Mouse (Mus musculus): ENCODE measurements around the gene Fam110a. TPM values are rescaled to one million over a fixed set of nuclear protein-coding genes. Genes with fewer than 3 reads are reported as not detected.
"Not testable (repeated sequence)": the region's sequence is repeated elsewhere in the genome, so short reads cannot be mapped to it uniquely, and the experiment has no call there.

Gene Fam110a
- total RNA-seq, 2 experiments from 2014 or later, result 8.5 to 9.6 TPM

- DNase-seq, result no peak
Observed at GRCm38 (mm10) chr2:151997776-151998504, 17.9 kb upstream of the Fam110a start.

- DNase-seq, result not testable (repeated sequence)
Observed at GRCm38 (mm10) chr2:151997190-151997575, 17.2 kb upstream of the Fam110a start.

- DNase-seq, result peak; percentile 90 to 92
Observed at GRCm38 (mm10) chr2:151996229-151997189, 16.5 kb upstream of the Fam110a start, which contains the start of gene Slc52a3. Slc52a3 (plus strand) TSS chr2:151996511.

GRCm38 (mm10) chr2:151994350-151995122, 14.5 kb upstream of the Fam110a start:
- DNase-seq, result peak; percentile 81 to 82

- no peak for DNase-seq
Observed at GRCm38 (mm10) chr2:151991446-151991845, 11.4 kb upstream of the Fam110a start.

DNA sequence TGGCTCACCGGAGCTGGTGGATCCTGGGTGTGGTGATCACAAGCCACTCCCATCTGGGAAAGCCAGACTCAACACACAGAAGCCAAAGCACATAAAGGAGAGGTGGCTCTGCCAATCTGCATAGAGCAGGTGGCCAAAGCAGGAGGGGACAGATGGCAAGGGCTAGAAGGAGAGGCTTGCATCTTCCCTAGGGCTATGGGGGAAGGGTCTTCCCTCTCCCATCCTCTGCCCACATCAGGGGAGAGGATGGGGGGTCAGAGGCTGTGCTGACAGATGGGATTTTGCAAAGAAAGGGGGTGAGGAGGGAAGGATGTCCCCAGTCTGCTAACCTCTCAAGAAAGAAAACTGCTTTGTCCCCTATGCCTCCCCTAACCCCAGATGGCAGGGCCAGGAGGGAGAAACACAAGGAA, 11.0 kb upstream of the Fam110a start:
- DNase-seq, result no peak

DNA sequence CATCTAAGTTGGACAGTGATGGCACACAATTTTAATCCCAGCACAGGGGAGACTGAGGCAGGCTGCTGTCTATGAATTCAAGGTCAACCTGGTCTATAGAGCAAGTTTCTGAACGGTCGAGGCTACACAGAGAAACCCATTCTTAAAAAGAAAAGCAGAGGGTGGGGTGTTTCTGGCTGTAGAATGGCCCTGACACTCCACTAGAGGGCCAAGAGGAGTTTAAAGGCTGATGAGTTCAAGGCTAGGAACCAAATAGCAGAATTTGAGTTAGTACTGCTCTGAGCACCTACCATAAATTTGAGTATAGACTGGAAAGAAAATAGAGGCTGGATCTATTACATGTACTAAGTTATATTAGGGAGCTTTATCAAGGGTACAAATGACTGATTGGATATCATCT, 9.0 kb upstream of the Fam110a start:
- no peak for DNase-seq

DNA sequence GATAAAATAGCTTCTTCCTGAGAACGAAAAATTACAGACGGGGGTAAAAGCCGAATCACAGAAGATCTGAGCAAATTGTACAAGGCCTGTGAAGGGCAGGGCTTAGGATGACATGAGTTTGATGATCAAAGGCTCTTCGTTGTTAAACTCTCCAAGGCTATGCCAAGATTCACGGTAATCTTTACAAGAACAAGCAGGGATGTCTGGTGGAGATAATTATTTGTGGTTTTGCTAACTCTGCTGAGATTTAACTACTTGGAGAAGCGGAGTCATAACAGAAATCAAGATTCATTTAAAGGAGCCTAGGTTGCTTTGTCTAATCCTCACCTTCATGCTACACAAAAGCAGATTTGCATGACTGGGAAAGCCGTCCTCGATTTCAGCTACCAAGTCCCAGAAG, 6.9 kb upstream of the Fam110a start:
- no peak for DNase-seq

GRCm38 (mm10) chr2:151985426-151986172, 5.6 kb upstream of the Fam110a start:
- DNase-seq, result no peak

DNA sequence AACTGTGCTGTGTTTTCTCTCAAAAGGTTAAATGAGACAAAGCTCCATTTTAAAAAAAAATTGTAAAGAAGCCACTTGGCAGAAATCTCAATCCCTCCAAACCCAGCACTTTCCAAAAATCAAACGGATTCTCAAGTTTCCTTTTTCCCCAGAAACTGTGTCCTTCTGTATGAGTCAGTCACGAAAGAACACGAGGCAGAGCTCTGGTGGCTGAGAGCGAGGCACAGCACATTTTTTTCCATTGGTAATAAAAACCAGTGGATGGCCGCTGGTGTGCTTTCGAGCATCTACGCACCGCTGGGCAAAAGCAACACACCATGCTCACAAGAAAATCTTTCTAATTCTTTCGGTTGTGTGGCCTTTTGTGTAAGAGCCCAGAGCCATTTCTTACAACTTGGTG, 4.0 kb upstream of the Fam110a start:
- no peak for DNase-seq

- DNase-seq, result no peak
Observed at GRCm38 (mm10) chr2:151982476-151982875, 2.5 kb upstream of the Fam110a start.

- DNase-seq, result no peak
Observed at GRCm38 (mm10) chr2:151981268-151981667, 1.2 kb upstream of the Fam110a start.

GRCm38 (mm10) chr2:151980355-151980693, 305 bp upstream of the Fam110a start:
- no peak for DNase-seq

GRCm38 (mm10) chr2:151978494-151978893, 1.5 kb downstream of the Fam110a start:
- DNase-seq, result no peak

GRCm38 (mm10) chr2:151977689-151978440, 2.2 kb downstream of the Fam110a start:
- DNase-seq, result no peak

GRCm38 (mm10) chr2:151976067-151976466, 4.0 kb downstream of the Fam110a start:
- no peak for DNase-seq

DNA sequence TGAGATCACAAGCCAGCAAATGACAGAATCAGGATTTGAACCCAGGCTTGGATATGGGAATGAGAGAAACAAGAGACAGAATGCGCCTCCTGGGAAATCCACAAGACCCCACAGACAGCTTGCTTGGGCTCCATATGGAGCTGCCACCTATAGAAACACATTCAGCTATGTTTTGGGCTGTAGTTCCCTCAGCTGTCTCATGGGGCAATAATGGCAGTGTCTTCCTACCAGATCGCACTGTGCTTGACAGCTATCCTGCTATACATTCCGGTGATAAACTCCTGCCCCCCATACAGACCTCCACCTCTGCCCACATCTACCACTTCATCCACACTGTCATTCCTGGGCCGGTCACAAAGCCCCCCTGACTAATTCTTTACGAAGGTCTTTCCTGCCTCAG, 4.7 kb downstream of the Fam110a start:
- no peak for DNase-seq

DNA sequence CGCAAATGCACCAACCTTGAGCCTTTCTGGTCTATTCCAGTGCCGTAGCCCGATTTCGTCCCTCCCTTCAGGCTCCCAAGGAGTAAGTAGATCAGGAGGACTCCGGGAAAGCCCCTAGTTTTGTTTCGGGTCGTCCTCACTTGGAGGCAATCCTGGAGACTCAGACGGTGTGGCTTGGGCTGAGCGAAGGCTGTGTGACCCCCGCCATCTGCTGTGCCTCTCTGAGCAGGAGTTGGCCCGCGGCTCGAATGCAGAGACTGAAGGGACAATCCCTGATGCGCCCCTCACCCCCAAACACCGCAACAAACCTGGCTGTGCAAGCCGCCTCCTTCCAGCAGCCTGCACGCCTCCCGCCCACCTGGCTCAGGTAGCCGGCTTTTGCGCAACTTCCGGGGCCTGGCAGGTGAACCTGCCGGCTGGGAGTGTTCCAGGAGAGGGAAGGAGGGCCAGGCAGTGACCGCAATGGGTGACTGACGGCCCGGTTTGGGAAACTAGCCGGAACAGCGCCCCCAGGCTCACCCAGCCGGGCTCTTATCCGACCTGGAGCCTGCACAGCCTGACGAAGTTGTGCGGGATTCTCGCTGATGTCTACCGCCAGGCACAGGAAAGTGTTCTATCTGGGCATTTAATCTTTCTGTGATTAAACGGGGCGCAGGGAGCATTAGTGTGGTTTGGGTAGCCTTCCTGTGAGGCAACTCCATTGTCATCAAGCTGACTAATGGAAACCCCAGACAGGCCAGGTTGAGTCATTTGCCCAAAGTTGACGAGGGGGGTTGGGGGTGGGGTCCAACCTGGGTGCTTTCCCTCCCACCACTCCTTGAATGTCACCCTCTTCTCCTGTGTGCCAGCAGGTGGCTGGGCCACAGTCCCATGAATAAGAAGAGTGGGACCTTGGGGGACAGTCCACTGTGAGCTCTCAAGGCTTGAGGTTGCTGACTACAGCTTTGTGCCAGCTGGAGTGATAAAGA, 6.1 kb downstream of the Fam110a start:
- DNase-seq, result peak; percentile 56 to 58

- no peak for DNase-seq
Observed at GRCm38 (mm10) chr2:151972880-151973594, 7.0 kb downstream of the Fam110a start.
